Mouse (Mus musculus) small intestine, adult 2 months (tissue): ENCODE measurements around the gene Olfr525.

ENCODE experiments used
- CTCF ChIP-seq: fragments of 200-500 bp; IDR thresholded peaks from 2 replicates; pipeline ENCODE4 v1.5.1; 2012; ENCODE audit warnings: low read depth, mild to moderate bottlenecking, control low read depth, inconsistent platforms, low read length, moderate library complexity, mixed read lengths; ENCODE audit not compliant: insufficient replicate concordance, insufficient read length; ENCODE audit errors: extremely low read depth
- POLR2A ChIP-seq: fragments of 200-500 bp; IDR thresholded peaks from 2 replicates; pipeline ENCODE4 v1.6.1; 2012; ENCODE audit warnings: low read depth, mild to moderate bottlenecking, control low read depth, inconsistent platforms, low read length, moderate library complexity

GRCm38 (mm10) chr7:140321135-140321534, 477 bp downstream of the Olfr525 start:
- TF ChIP-seq CTCF (no peak), POLR2A (no peak)
